Mouse (Mus musculus): Measurements from ENCODE around the gene Myo1e.

GRCm38 (mm10) chr9:70240703-70241410 lies 33.7 kb downstream of the Myo1e start:
- no peak for TF ChIP-seq CTCF (IDR thresholded peaks at IDR 0.05)
- TF ChIP-seq POLR2A (IDR thresholded peaks at IDR 0.05; ENCODE audit: insufficient read depth, low read depth, low read length): no peak
